Mouse (Mus musculus): ENCODE measurements around the gene Mycl. TPM values are rescaled to one million over a fixed set of nuclear protein-coding genes. Genes with fewer than 3 reads are reported as not detected.
"Not testable (repeated sequence)": the region's sequence is repeated elsewhere in the genome, so short reads cannot be mapped to it uniquely, and the experiment has no call there.

The Mycl gene
- polyA plus RNA-seq, 1 experiment: 12.0 TPM

DNA sequence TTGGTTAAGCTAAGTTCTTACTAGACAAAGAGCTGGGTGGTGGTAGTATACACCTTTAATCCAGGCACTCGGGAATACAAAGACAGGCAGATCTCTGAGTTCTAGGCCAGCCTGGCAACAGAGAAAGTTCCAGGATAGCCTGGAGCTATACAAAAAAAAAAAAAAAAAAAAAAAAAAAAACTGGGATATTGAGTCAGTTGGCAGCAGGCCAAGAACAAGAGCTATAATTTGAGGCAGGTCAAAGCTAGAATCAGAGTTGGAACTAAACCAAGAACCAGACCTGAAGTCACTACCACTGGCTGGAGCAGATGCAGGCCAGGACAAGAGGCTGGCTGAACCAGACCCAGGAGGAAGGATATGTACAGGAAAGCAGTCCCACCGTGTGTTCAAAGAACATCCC is 14.8 kb upstream of the Mycl start:
- DNase-seq (ENCODE audit: extremely low spot score in 1 of 2, low spot score in 1 of 2): no peak

GRCm38 (mm10) chr4:122981238-122981637 is 14.2 kb upstream of the Mycl start:
- no peak for DNase-seq (ENCODE audit: extremely low spot score in 1 of 2, low spot score in 1 of 2)

DNA sequence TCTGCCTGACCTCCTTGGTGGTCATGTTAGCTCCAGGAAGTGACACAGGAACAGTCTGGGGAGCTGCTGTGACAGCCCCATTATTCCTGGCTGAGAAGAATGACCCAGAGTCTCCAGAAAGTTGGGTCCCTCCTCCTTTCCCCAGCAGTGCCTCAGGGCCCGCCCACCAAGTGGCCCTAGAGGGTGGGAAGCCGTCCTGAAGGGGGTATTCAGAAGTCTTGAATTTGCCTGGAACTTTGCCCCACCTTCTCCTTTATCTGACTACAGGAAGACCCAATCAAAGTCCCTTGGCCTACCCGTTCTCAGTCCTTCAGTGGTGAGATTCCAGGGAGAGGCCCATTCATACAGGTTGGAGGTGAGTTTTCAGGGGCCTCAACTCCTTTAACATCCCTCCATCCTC is 13.5 kb upstream of the Mycl start:
- no peak for DNase-seq (ENCODE audit: extremely low spot score in 1 of 2, low spot score in 1 of 2)

- no peak for DNase-seq (ENCODE audit: extremely low spot score in 1 of 2, low spot score in 1 of 2)
Measured at GRCm38 (mm10) chr4:122982537-122982936, 12.9 kb upstream of the Mycl start.

- no peak for DNase-seq (ENCODE audit: extremely low spot score in 1 of 2, low spot score in 1 of 2)
Measured at GRCm38 (mm10) chr4:122983486-122984261, 11.8 kb upstream of the Mycl start.

- DNase-seq (ENCODE audit: extremely low spot score in 1 of 2, low spot score in 1 of 2): peak; percentile 59 to 89
Measured at GRCm38 (mm10) chr4:122985110-122985509, 10.3 kb upstream of the Mycl start.

DNA sequence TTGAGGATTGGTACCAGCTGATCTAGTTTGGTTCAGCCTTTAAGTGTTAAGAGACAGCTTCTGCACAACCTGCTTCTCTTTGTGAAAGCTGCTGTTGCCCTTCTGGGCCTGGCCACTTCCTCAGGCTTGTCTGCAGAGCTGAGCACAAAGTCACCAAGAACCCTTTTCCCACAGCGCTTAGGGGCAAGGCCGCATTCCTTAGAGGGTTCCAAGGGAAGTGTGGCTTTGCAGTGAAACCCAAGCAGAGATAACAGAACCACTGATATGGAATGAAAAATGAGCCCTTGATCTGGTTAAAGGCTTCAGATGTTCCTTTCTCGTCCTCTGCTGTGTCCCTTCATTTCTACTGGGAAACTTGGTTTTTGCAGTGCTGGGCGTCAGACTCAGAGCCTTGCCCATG is 8.0 kb upstream of the Mycl start:
- no peak for DNase-seq (ENCODE audit: extremely low spot score in 1 of 2, low spot score in 1 of 2)

DNA sequence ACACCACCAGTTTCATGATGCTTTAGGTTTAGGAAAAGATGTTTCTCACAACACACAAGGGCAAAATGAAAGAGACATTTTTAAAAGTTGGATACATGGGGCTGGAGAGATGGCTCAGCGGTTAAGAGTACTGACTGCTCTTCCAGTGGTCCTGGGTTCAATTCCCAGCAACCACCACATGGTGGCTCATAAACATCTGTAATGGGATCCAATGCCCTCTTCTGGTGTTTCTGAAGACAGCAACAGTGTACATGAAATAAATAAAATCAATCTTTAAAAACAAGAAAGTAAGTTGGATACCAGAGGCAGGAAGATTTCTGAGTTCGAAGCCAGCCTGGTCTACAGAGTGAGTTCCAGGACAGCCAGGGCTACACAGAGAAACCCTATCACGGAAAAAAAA is 7.4 kb upstream of the Mycl start:
- peak in 1 of 2 experiments; percentile 31 for DNase-seq (ENCODE audit: extremely low spot score in 1 of 2, low spot score in 1 of 2)

DNA sequence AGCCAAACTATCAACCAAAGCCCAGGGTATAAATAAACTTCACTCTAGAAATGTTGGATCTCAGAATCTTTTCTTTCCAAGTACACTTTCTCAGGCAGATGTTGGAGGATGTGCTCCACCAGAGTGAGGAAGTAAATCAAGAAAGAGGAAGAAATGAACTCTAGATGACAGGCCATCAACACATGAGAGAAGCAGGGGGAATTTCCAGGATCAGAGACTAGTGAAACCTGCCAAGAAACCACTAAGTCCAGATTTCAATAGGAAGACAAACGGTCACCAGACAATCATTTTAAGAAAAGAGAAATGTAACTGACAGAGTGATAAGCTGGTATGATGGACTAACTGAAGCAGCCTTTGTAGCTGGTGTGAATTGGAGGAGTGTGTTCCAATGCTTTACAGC is 4.3 kb upstream of the Mycl start:
- no peak for DNase-seq (ENCODE audit: extremely low spot score in 1 of 2, low spot score in 1 of 2)

DNA sequence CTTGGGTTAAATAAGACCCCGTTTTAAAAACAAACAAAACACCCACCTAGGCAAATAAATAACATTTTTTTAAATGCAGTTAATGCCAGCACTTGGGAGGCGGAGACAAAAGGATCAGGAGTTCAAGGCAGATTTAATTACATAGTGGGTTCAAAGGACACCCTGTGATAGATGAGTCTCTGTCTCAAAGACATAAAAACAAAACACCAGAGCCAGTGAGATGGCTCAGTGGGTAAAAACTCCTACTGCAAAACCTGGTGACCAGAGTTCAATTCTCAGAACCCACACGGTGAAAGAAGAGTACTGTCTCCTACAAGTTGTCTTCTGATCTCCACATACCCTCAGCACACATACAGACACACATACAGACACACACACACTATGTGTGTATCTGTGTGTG is 3.2 kb upstream of the Mycl start:
- DNase-seq (ENCODE audit: extremely low spot score in 1 of 2, low spot score in 1 of 2): no peak

GRCm38 (mm10) chr4:122996221-122996617 is 767 bp downstream of the Mycl start:
- DNase-seq (ENCODE audit: extremely low spot score in 1 of 2, low spot score in 1 of 2): peak in 1 of 2 experiments; percentile 17

- no peak for DNase-seq (ENCODE audit: extremely low spot score in 1 of 2, low spot score in 1 of 2)
Measured at GRCm38 (mm10) chr4:122996618-122997381, 1.3 kb downstream of the Mycl start.

- DNase-seq (ENCODE audit: extremely low spot score in 1 of 2, low spot score in 1 of 2): no peak
Measured at GRCm38 (mm10) chr4:122998537-122999262, 3.2 kb downstream of the Mycl start.

- no peak for DNase-seq (ENCODE audit: extremely low spot score in 1 of 2, low spot score in 1 of 2)
Measured at GRCm38 (mm10) chr4:122999263-122999691, 3.8 kb downstream of the Mycl start.

DNA sequence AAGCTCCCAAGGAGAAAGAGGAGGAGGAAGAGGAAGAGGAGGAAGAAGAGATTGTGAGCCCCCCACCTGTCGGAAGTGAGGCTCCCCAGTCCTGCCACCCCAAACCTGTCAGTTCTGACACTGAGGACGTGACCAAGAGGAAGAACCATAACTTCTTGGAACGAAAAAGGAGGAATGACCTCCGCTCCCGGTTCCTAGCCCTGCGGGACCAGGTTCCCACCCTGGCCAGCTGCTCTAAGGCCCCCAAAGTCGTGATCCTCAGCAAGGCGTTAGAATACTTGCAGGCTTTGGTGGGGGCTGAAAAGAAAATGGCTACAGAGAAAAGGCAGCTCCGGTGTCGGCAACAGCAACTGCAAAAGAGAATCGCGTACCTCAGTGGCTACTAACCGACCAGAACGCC is 4.7 kb downstream of the Mycl start:
- DNase-seq (ENCODE audit: extremely low spot score in 1 of 2, low spot score in 1 of 2): no peak

- no peak for DNase-seq (ENCODE audit: extremely low spot score in 1 of 2, low spot score in 1 of 2)
Measured at GRCm38 (mm10) chr4:123000617-123001342, 5.3 kb downstream of the Mycl start.

DNA sequence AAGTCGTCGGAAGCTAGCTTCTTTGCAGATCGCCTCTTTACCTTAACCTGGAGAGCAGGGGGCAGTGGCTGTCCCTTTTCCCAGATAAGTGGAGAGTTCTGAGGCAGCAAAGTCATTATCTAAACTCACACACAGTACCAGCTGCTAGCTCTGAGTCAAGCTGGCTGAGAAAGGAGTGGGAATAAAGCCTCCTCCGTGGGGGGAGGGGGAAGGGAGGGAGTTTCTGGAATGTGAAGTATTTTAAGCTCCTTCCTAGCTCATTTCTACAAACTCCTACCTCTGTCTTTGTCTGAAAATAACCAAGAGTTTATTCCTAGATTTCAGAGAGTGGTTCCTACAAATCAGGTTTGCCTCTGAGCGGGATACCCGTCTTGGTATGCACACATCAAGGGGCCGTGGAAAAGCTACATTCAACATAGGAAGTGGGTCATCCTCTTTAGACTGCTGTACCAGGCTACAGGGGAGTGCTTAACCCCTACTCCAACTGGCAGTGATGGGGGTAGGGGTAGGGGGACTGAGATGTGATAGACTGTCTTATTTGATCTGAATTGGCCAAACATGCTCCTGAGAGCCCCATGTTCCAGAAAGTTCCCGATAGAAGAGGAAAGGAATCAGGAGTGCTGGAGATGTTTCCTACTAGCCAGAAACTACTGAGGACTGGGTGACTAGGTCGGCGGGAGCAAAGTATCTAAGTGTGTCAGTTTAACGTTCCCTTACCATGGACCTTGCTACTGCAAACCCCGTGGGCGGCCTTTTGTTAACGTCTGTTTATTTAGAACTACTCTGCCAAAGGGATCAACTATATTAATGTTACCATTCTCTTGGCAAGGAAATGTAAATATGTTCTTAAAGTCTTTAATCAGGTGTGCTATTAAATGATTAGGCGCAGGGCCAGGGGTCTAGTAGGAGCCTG is 9.9 kb downstream of the Mycl start:
- DNase-seq (ENCODE audit: extremely low spot score in 1 of 2, low spot score in 1 of 2): peak; percentile 86 to 93

DNA sequence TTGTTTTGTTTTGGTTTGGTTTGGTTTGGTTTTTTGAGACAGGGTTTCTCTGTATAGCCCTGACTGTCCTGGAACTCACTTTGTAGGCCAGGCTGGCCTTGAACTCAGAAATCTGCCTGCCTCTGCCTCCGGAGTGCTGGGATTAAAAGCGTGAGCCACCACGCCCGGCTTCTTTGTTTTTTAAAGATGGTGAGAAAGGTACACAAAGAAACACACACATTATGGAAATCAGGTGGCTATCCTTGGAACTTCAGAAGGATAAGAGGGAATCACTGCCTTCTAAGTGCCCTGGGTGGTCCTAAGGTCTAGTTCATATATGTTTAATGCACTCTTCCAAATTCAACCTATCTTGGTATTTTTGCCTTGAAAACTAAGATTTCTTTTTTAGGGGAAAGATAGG is 17.0 kb downstream of the Mycl start:
- DNase-seq (ENCODE audit: extremely low spot score in 1 of 2, low spot score in 1 of 2): not testable (repeated sequence)

DNA sequence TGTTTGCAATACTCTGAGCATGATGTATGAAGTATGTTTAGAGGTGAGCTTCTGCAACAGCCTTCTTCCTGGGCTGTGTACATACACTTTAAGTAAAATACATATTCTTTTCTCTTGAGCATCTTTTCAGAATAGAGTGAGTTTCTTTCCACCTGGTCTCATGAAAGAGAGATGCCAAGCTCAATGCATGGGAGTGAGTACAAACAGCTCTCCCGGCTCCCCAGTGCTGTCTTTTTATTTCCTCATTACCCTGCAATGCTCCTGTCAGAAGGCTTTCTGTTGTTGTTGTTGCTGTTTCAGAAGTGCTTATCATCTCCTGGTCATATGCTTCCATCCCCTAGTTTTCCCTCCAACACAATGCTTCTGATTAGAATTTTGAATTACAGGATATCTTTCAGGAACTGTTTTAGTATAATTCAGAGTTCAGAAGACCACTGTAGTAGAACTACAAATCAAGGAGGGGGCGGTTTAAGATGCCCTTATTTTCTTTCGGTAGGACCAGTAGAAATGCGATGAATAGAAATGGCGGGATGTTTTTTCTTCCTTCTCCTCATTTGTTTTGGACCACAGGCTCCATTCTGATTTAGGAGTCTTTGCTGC is 18.0 kb downstream of the Mycl start:
- no peak for DNase-seq (ENCODE audit: extremely low spot score in 1 of 2, low spot score in 1 of 2)

All from frontal cortex, adult 2 months (tissue).